Mouse (Mus musculus): ENCODE measurements around the gene Samd4b.

DNA sequence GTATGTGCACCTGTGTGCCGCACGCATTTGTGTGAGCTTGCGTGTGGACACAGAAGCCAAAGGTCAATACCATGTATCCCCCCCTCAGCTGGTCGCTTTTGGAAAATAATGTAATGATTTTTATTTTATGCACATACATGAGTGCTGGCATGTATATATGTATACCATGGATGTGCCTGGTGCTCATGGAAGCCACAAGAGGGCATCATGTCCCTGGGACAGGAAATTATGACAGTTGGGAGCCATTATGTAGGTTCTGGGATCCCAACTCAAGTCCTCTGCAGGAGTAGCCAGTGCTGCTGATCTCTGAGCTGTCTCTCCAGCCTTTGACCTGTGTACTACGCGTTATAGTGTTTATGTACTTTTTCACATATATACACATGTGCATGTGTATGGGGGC is 121.8 kb downstream of the Samd4b start:
- TF ChIP-seq POLR2A (IDR thresholded peaks at IDR 0.05; ENCODE audit: borderline replicate concordance, extremely low read depth, insufficient read depth, insufficient read length, poor library complexity, severe bottlenecking): no peak
- no peak for TF ChIP-seq CTCF (IDR thresholded peaks at IDR 0.05; ENCODE audit: borderline replicate concordance, extremely low read depth, insufficient read depth, insufficient read length)

Data from brain, embryonic 14.5 days (tissue).